Mouse (Mus musculus) kidney, postnatal 0 days (tissue): Measurements from ENCODE around the gene Tnfsf12. TPM values are rescaled to one million over a fixed set of nuclear protein-coding genes. Genes with fewer than 3 reads are reported as not detected.

Experiments
- ATAC-seq: fragments of 200-750 bp; cut with Nextera tagmentation; replicated peaks from 2 replicates; pipeline ENCODE4 v1.8.0; 2017; ENCODE audit warnings: low read depth, moderate number of reproducible peaks, moderate TSS enrichment, moderate library complexity; ENCODE audit not compliant: low FRiP score
- DNase-seq: peaks from one replicate; pipeline ENCODE4 v3.0.0-alpha.2; 2016; ENCODE audit warnings: low spot score
- H3K27ac ChIP-seq: fragments of 300-500 bp; sonication (generic); 2 replicates; pipeline ENCODE4 v1.5.1; 2014; ENCODE audit warnings: mild to moderate bottlenecking
- H3K27me3 ChIP-seq: fragments of 300-500 bp; sonication (generic); 2 replicates; pipeline ENCODE4 v1.6.1; 2014; ENCODE audit warnings: low read length, mixed read lengths; ENCODE audit not compliant: insufficient read depth
- H3K36me3 ChIP-seq: fragments of 300-500 bp; sonication (generic); 2 replicates; pipeline ENCODE4 v1.6.1; 2014; ENCODE audit warnings: low read length, mixed read lengths; ENCODE audit not compliant: insufficient read depth
- H3K4me1 ChIP-seq: fragments of 300-500 bp; sonication (generic); replicated peaks from 2 replicates; pipeline ENCODE4 v1.6.1; 2014; ENCODE audit warnings: antibody characterized with exemption, low read length, mixed read lengths; ENCODE audit not compliant: insufficient read depth
- H3K4me2 ChIP-seq: fragments of 300-500 bp; sonication (generic); 2 replicates; pipeline ENCODE4 v1.6.1; 2014; ENCODE audit warnings: mild to moderate bottlenecking, low read length, moderate library complexity, mixed read lengths
- H3K4me3 ChIP-seq: fragments of 300-500 bp; sonication (generic); replicated peaks from 2 replicates; pipeline ENCODE4 v1.5.1; 2014; ENCODE audit warnings: low read depth, low read length
- H3K9ac ChIP-seq: fragments of 300-500 bp; sonication (generic); 2 replicates; pipeline ENCODE4 v1.6.1; 2014; ENCODE audit warnings: low read depth, low read length
- H3K9me3 ChIP-seq: fragments of 300-500 bp; sonication (generic); replicated peaks from 2 replicates; pipeline ENCODE4 v1.6.1; 2016; ENCODE audit warnings: low read length, inconsistent platforms, mixed read lengths
- CTCF ChIP-seq: IDR thresholded peaks from 2 replicates; pipeline ENCODE4 v1.5.1; 2016; ENCODE audit warnings: antibody characterized with exemption, low read depth, mild to moderate bottlenecking, moderate library complexity
- WGBS: fragments of 180-500 bp; shearing (Covaris S2); extraction: QIAGEN DNeasy Blood & Tissue Kit; methylation state at CpG from one replicate; pipeline ENCODE4 v1.1.7; 2014; 5-methylcytosine and 5-hydroxymethylcytosine counted together
- polyA plus RNA-seq: library from polyadenylated mRNA; unstranded; fragments of >200 nt; fragmentation: Nextera tagmentation; extraction: Ambion mirVana; gene quantifications from 2 replicates; pipeline ENCODE4 v1.2.1, GENCODE M21; 2015

The Tnfsf12 gene
- polyA plus RNA-seq, 1 experiment from 2014 or later = 15.8 TPM

- DNase-seq = no peak
- Histone ChIP-seq H3K27me3 (no peaks in the 10 kb centered on the region), H3K27ac (no peak overlapping the region), H3K9ac (no peak overlapping the region), H3K36me3 (no peaks in the 10 kb centered on the region), H3K9me3 (no peaks in the 10 kb centered on the region), H3K4me2 (no peak overlapping the region), H3K4me3 (no peak overlapping the region), H3K4me1 (no peaks in the 10 kb centered on the region)
- TF ChIP-seq CTCF = peak; percentile 11; the same call in 1 of the 2 replicates
- ATAC-seq = no peak
- 75% methylated on average over 6 of the region's 6 CpGs for WGBS
These were observed 23.8 kb upstream of the Tnfsf12 start for GRCm38 (mm10) chr11:69719423-69719822.

GRCm38 (mm10) chr11:69718661-69719060 is 23.0 kb upstream of the Tnfsf12 start:
- Histone ChIP-seq H3K4me3 (no peak overlapping the region), H3K4me1 (no peaks in the 10 kb centered on the region), H3K4me2 (no peak overlapping the region), H3K36me3 (no peaks in the 10 kb centered on the region), H3K27ac (no peak overlapping the region), H3K9ac (no peak overlapping the region), H3K9me3 (no peaks in the 10 kb centered on the region), H3K27me3 (no peaks in the 10 kb centered on the region)
- ATAC-seq (no peak), DNase-seq (no peak)
- WGBS = 38% methylated on average over 15 of the region's 15 CpGs
- no peak for TF ChIP-seq CTCF

- no peak for DNase-seq
- H3K4me3 ChIP-seq = no peak overlapping the region
- no peak for TF ChIP-seq CTCF
- H3K27ac ChIP-seq = no peak overlapping the region
- H3K27me3 ChIP-seq = no peaks in the 10 kb centered on the region
- no peaks in the 10 kb centered on the region for H3K4me1 ChIP-seq
- no peaks in the 10 kb centered on the region for H3K36me3 ChIP-seq
- H3K9ac ChIP-seq = no peak overlapping the region
- no peak for ATAC-seq
- H3K4me2 ChIP-seq = no peak overlapping the region
- 71% methylated on average over 4 of the region's 4 CpGs for WGBS
- no peaks in the 10 kb centered on the region for H3K9me3 ChIP-seq
These were observed 21.3 kb upstream of the Tnfsf12 start for GRCm38 (mm10) chr11:69716953-69717352.

- Histone ChIP-seq H3K4me2 (no peak overlapping the region), H3K4me1 (no peaks in the 10 kb centered on the region), H3K9ac (no peak overlapping the region), H3K4me3 (no peak overlapping the region), H3K27me3 (no peaks in the 10 kb centered on the region), H3K36me3 (no peaks in the 10 kb centered on the region), H3K9me3 (no peaks in the 10 kb centered on the region), H3K27ac (peak overlapping the region; percentile 83; the same call in 1 of the 2 replicates)
- ATAC-seq (no peak), DNase-seq (peak; percentile 82)
- WGBS = 18% methylated on average over 5 of the region's 5 CpGs
- no peak for TF ChIP-seq CTCF
These were observed 20.3 kb upstream of the Tnfsf12 start for GRCm38 (mm10) chr11:69715929-69716328.

GRCm38 (mm10) chr11:69715482-69715881 is 19.8 kb upstream of the Tnfsf12 start:
- H3K9ac ChIP-seq = no peak overlapping the region
- H3K4me2 ChIP-seq = no peak overlapping the region
- no peak for ATAC-seq
- peak; percentile 76 for TF ChIP-seq CTCF
- no peaks in the 10 kb centered on the region for H3K27me3 ChIP-seq
- H3K4me1 ChIP-seq = no peaks in the 10 kb centered on the region
- no peak overlapping the region for H3K4me3 ChIP-seq
- DNase-seq = peak; percentile 38
- peak overlapping the region; percentile 83 for H3K27ac ChIP-seq
- WGBS = 54% methylated on average over 9 of the region's 9 CpGs
- no peaks in the 10 kb centered on the region for H3K9me3 ChIP-seq
- no peaks in the 10 kb centered on the region for H3K36me3 ChIP-seq

GRCm38 (mm10) chr11:69714636-69715329 is 19.1 kb upstream of the Tnfsf12 start:
- no peak overlapping the region for H3K9ac ChIP-seq
- no peaks in the 10 kb centered on the region for H3K36me3 ChIP-seq
- no peaks in the 10 kb centered on the region for H3K4me1 ChIP-seq
- no peaks in the 10 kb centered on the region for H3K9me3 ChIP-seq
- 35% methylated on average over 18 of the region's 18 CpGs for WGBS
- DNase-seq (peak; percentile 63), ATAC-seq (peak; percentile 68)
- TF ChIP-seq CTCF = no peak
- H3K27ac ChIP-seq = peak overlapping the region; percentile 83
- no peaks in the 10 kb centered on the region for H3K27me3 ChIP-seq
- H3K4me3 ChIP-seq = no peak overlapping the region
- H3K4me2 ChIP-seq = no peak overlapping the region
